In genomic region chr6:100132916-100133600, GRCm38 (mm10) we compare ENCODE assay signal across 16 mouse cellular contexts.
DNase-seq lines count a peak whose midpoint lies in the region; ATAC-seq lines count a peak whose summit lies in the region.
"Had no signal": no experiment of that assay in that cellular context is flagged by ENCODE, and none has a peak within 500 bp of the region (broad histone marks: within the 10 kb centered on the region; RNA-seq: fewer than 3 reads in every experiment).

No protein-coding gene starts in this region.

- intact Hi-C loops in heart, postnatal 25 days (cut with DNase I): no loop called here

- 0 out of 2 replicates have a peak, but pooled peaks have one; percentile 24 for ATAC-seq in midbrain, embryonic 11.5 days (ENCODE audit: low FRiP score)
- peak; percentile 44; the same call in 1 of the 2 replicates for ATAC-seq in embryonic facial prominence, embryonic 14.5 days (ENCODE audit: low read depth)
- peak; percentile 43; the same call in 1 of the 2 replicates for ATAC-seq in hindbrain, embryonic 16.5 days
- ATAC-seq: inflammation-experienced regulatory T-cells, adult 6 months had no signal

- H3K4me2 ChIP-seq in midbrain, embryonic 11.5 days: no peak overlapping the region
- H3K4me2 ChIP-seq in embryonic facial prominence, embryonic 14.5 days (ENCODE audit: low read depth, low read length): no peak overlapping the region
- H3K4me2 ChIP-seq in hindbrain, embryonic 16.5 days (ENCODE audit: low read length): no peak overlapping the region
- H3K4me2 ChIP-seq: liver, embryonic 15.5 days had no signal

- H3K9ac ChIP-seq in midbrain, embryonic 11.5 days (ENCODE audit: low read length): no peak overlapping the region
- H3K9ac ChIP-seq in embryonic facial prominence, embryonic 14.5 days (ENCODE audit: low read depth, low read length): no peak overlapping the region
- no peak overlapping the region for H3K9ac ChIP-seq in hindbrain, embryonic 16.5 days (ENCODE audit: low read depth, low read length)
- H3K9ac ChIP-seq: liver, embryonic 15.5 days had no signal

- no peaks in the 10 kb centered on the region for H3K36me3 ChIP-seq in midbrain, embryonic 11.5 days (ENCODE audit: control insufficient read depth, insufficient read depth, low read length)
- no peaks in the 10 kb centered on the region for H3K36me3 ChIP-seq in midbrain, embryonic 10.5 days
- no peaks in the 10 kb centered on the region for H3K36me3 ChIP-seq in embryonic facial prominence, embryonic 14.5 days (ENCODE audit: control insufficient read depth, insufficient read depth, low read length)
- H3K36me3 ChIP-seq in hindbrain, embryonic 16.5 days (ENCODE audit: control insufficient read depth, insufficient read depth, low read length): no peaks in the 10 kb centered on the region
- H3K36me3 ChIP-seq: liver, embryonic 15.5 days had no signal

- H3K4me1 ChIP-seq in midbrain, embryonic 11.5 days (ENCODE audit: control insufficient read depth, insufficient read depth, low read length): no peaks in the 10 kb centered on the region
- H3K4me1 ChIP-seq in midbrain, embryonic 10.5 days: peaks cover 12% of the 10 kb centered on the region
- H3K4me1 ChIP-seq in embryonic facial prominence, embryonic 14.5 days (ENCODE audit: control insufficient read depth, insufficient read depth, low read length): peaks cover 22% of the 10 kb centered on the region
- peaks cover 8% of the 10 kb centered on the region; the same call in 1 of the 2 replicates for H3K4me1 ChIP-seq in hindbrain, embryonic 16.5 days (ENCODE audit: control insufficient read depth, insufficient read depth, low read depth, low read length)
- H3K4me1 ChIP-seq: liver, embryonic 15.5 days had no signal

- no peaks in the 10 kb centered on the region; the same call in 1 of the 2 replicates for H3K27me3 ChIP-seq in midbrain, embryonic 11.5 days (ENCODE audit: control insufficient read depth, insufficient read depth, low read length)
- H3K27me3 ChIP-seq in midbrain, embryonic 10.5 days (ENCODE audit: low read depth, poor library complexity, severe bottlenecking): peaks cover 53% of the 10 kb centered on the region
- peaks cover 6% of the 10 kb centered on the region; the same call in 1 of the 2 replicates for H3K27me3 ChIP-seq in embryonic facial prominence, embryonic 14.5 days (replicated peaks; ENCODE audit: control insufficient read depth, insufficient read depth, low read length)
- H3K27me3 ChIP-seq in hindbrain, embryonic 16.5 days (replicated peaks; ENCODE audit: control insufficient read depth, insufficient read depth, low read length): no peaks in the 10 kb centered on the region; the same call in 1 of the 2 replicates

- no peaks in the 10 kb centered on the region for H3K9me3 ChIP-seq in midbrain, embryonic 11.5 days (ENCODE audit: control insufficient read depth, low read length)
- no peaks in the 10 kb centered on the region for H3K9me3 ChIP-seq in midbrain, embryonic 10.5 days (replicated peaks)
- no peaks in the 10 kb centered on the region for H3K9me3 ChIP-seq in embryonic facial prominence, embryonic 14.5 days (ENCODE audit: control insufficient read depth, low read length)
- H3K9me3 ChIP-seq in hindbrain, embryonic 16.5 days (ENCODE audit: control insufficient read depth, low read length): no peaks in the 10 kb centered on the region
- H3K9me3 ChIP-seq: liver, embryonic 15.5 days; megakaryocyte, embryonic 14.5 days had no signal

- H3K4me3 ChIP-seq in midbrain, embryonic 11.5 days (ENCODE audit: low read depth, low read length): no peak overlapping the region
- H3K4me3 ChIP-seq in midbrain, embryonic 10.5 days: no peak overlapping the region
- no peak overlapping the region for H3K4me3 ChIP-seq in embryonic facial prominence, embryonic 14.5 days (ENCODE audit: low read depth, low read length)
- no peak overlapping the region for H3K4me3 ChIP-seq in hindbrain, embryonic 16.5 days (ENCODE audit: low read length)
- H3K4me3 ChIP-seq: liver, embryonic 15.5 days; megakaryocyte, embryonic 14.5 days had no signal

- peak; percentile 89 for DNase-seq in heart, adult 11 months
- DNase-seq in heart, postnatal 25 days (ENCODE audit: low spot score): no peak
- no peak for DNase-seq in midbrain, embryonic 11.5 days (ENCODE audit: low spot score, missing footprints)
- DNase-seq in midbrain, embryonic 10.5 days (ENCODE audit: low spot score): no peak
- DNase-seq in embryonic facial prominence, embryonic 14.5 days (ENCODE audit: low spot score): peak; percentile 41
- no peak for DNase-seq in layer of hippocampus, adult 11-12 months (ENCODE audit: low spot score)
- no peak for DNase-seq in frontal cortex, postnatal 36 days (ENCODE audit: low spot score in 2 of 2)
- DNase-seq: adrenal gland, adult 8-10 months; cerebellum, adult 2 months; layer of hippocampus, postnatal 36 days; lung, postnatal 10 days; thymus, adult 18-20 months had no signal

- no peak overlapping the region for H3K27ac ChIP-seq in midbrain, embryonic 11.5 days (ENCODE audit: low read depth, low read length)
- no peak overlapping the region for H3K27ac ChIP-seq in midbrain, embryonic 10.5 days (replicated peaks)
- no peak overlapping the region for H3K27ac ChIP-seq in embryonic facial prominence, embryonic 14.5 days (replicated peaks; ENCODE audit: low read depth, low read length)
- no peak overlapping the region for H3K27ac ChIP-seq in hindbrain, embryonic 16.5 days (ENCODE audit: low read depth, low read length)
- H3K27ac ChIP-seq: liver, embryonic 15.5 days had no signal

- WGBS in midbrain, embryonic 11.5 days: 68% methylated on average over 4 of the region's 4 CpGs
- 61% methylated on average over 4 of the region's 4 CpGs for WGBS in midbrain, embryonic 10.5 days
- 15% methylated on average over 4 of the region's 4 CpGs for WGBS in embryonic facial prominence, embryonic 14.5 days
- 33% methylated on average over 4 of the region's 4 CpGs for WGBS in hindbrain, embryonic 16.5 days

Comparison
In these comparisons a context has a peak if more than half of its experiments do, and no peak if none do; other contexts are left out.
1. DNase-seq: peak in heart, adult 11 months (single experiment) and embryonic facial prominence, embryonic 14.5 days (single experiment); none in heart, postnatal 25 days (single experiment), midbrain, embryonic 11.5 days (single experiment), midbrain, embryonic 10.5 days (single experiment), layer of hippocampus, adult 11-12 months (single experiment) and frontal cortex, postnatal 36 days (0 of 2).
2. Peak in every context shown above with its lines, with median percentiles within 50 percentile points of each other: ATAC-seq.